Mouse (Mus musculus) forebrain, embryonic 11.5 days (tissue): ENCODE measurements around the gene Hif1an. TPM values are rescaled to one million over a fixed set of nuclear protein-coding genes. Genes with fewer than 3 reads are reported as not detected.
A peak's percentile ranks its signal among the peaks of the same experiment; 100 is the strongest.

ENCODE experiments used
- ATAC-seq: fragments of 200-750 bp; cut with Nextera tagmentation; replicated peaks from 2 replicates; pipeline ENCODE4 v1.8.0; 2017; ENCODE audit warnings: moderate TSS enrichment; ENCODE audit not compliant: low FRiP score
- DNase-seq: peaks from one replicate; pipeline ENCODE4 v3.0.0-alpha.2; 2017; ENCODE audit warnings: low spot score
- H3K27ac ChIP-seq: fragments of 300-500 bp; sonication (generic); 2 replicates; pipeline ENCODE4 v1.5.1; 2014; ENCODE audit warnings: low read depth, low read length
- H3K27me3 ChIP-seq: fragments of 300-500 bp; sonication (generic); 2 replicates; pipeline ENCODE4 v1.6.1; 2014; ENCODE audit warnings: mild to moderate bottlenecking, low read length, mixed read lengths; ENCODE audit not compliant: control insufficient read depth, insufficient read depth
- H3K36me3 ChIP-seq: fragments of 300-500 bp; sonication (generic); 2 replicates; pipeline ENCODE4 v1.6.1; 2014; ENCODE audit warnings: mild to moderate bottlenecking, low read length, moderate library complexity, mixed read lengths; ENCODE audit not compliant: control insufficient read depth, insufficient read depth
- H3K4me1 ChIP-seq: fragments of 300-500 bp; sonication (generic); replicated peaks from 2 replicates; pipeline ENCODE4 v1.6.1; 2014; ENCODE audit warnings: low read length, mixed read lengths; ENCODE audit not compliant: control insufficient read depth, insufficient read depth
- H3K4me2 ChIP-seq: fragments of 300-500 bp; sonication (generic); 2 replicates; pipeline ENCODE4 v1.6.1; 2014; ENCODE audit warnings: low read depth, mild to moderate bottlenecking, low read length, moderate library complexity, mixed read lengths; ENCODE audit not compliant: severe bottlenecking
- H3K4me3 ChIP-seq: fragments of 300-500 bp; sonication (generic); 2 replicates; pipeline ENCODE4 v1.5.1; 2014; ENCODE audit warnings: low read depth, low read length
- H3K9ac ChIP-seq: fragments of 300-500 bp; sonication (generic); 2 replicates; pipeline ENCODE4 v1.6.1; 2014; ENCODE audit warnings: low read length
- H3K9me3 ChIP-seq: fragments of 300-500 bp; sonication (generic); 2 replicates; pipeline ENCODE4 v1.6.1; 2016; ENCODE audit warnings: low read length, mixed read lengths; ENCODE audit not compliant: control insufficient read depth
- WGBS: fragments of 180-500 bp; shearing (Covaris S2); extraction: QIAGEN DNeasy Blood & Tissue Kit; methylation state at CpG from one replicate; pipeline ENCODE4 v1.1.7; 2014; 5-methylcytosine and 5-hydroxymethylcytosine counted together
- polyA plus RNA-seq: library from polyadenylated mRNA; unstranded; fragments of >200 nt; fragmentation: Nextera tagmentation; extraction: Ambion mirVana; gene quantifications from 2 replicates; pipeline ENCODE4 v1.2.1, GENCODE M21; 2014

The Hif1an gene
- polyA plus RNA-seq, 1 experiment from 2014 or later, result 33.0 TPM

GRCm38 (mm10) chr19:44525551-44526205 is 37.0 kb upstream of the Hif1an start:
- H3K9ac ChIP-seq, result no peak overlapping the region

GRCm38 (mm10) chr19:44530018-44530417 is 32.6 kb upstream of the Hif1an start:
- 89% methylated on average over 6 of the region's 6 CpGs for WGBS
- H3K4me3 ChIP-seq, result no peak overlapping the region
- H3K9ac ChIP-seq, result no peak overlapping the region
- ATAC-seq, result no peak
- no peaks in the 10 kb centered on the region for H3K9me3 ChIP-seq
- H3K36me3 ChIP-seq, result no peaks in the 10 kb centered on the region
- H3K27me3 ChIP-seq, result peaks cover 13% of the 10 kb centered on the region
- H3K4me1 ChIP-seq, result no peaks in the 10 kb centered on the region
- DNase-seq, result no peak
- no peak overlapping the region for H3K4me2 ChIP-seq
- H3K27ac ChIP-seq, result no peak overlapping the region

More at GRCm38 (mm10) chr19:44525551-44526205, 37.0 kb upstream of the Hif1an start:
- Histone ChIP-seq H3K4me2 (no peak overlapping the region), H3K36me3 (no peaks in the 10 kb centered on the region), H3K27me3 (peaks cover 27% of the 10 kb centered on the region), H3K27ac (no peak overlapping the region), H3K4me3 (no peak overlapping the region), H3K4me1 (no peaks in the 10 kb centered on the region), H3K9me3 (no peaks in the 10 kb centered on the region)
- ATAC-seq (no peak), DNase-seq (no peak)
- 89% methylated on average over 9 of the region's 9 CpGs for WGBS

DNA sequence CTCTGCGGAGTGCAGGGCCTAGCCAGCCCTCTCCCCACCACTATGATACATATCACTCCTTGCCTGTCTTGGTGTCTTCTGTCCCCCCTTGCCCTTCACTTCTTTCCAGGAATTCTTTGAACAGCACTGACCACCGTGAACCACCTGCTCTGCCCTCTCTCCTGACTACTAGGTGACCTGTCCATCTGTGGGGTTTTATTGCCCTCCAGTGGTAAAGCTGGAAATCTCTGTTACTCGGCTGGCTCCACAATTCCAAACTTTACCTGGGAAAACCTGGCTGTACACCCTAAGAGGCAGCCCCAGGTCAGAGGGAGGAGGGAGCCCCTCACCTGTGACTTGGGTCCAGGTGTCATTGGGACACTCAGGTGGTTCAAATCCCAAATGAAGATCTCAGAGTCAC is 27.3 kb upstream of the Hif1an start:
- DNase-seq (no peak), ATAC-seq (no peak)
- H3K27me3 ChIP-seq, result peaks cover 9% of the 10 kb centered on the region; the same call in 1 of the 2 replicates
- H3K9ac ChIP-seq, result no peak overlapping the region
- no peak overlapping the region for H3K4me2 ChIP-seq
- 38% methylated on average over 3 of the region's 3 CpGs for WGBS
- no peak overlapping the region for H3K27ac ChIP-seq
- no peaks in the 10 kb centered on the region for H3K36me3 ChIP-seq
- H3K4me1 ChIP-seq, result no peaks in the 10 kb centered on the region
- H3K9me3 ChIP-seq, result no peaks in the 10 kb centered on the region
- H3K4me3 ChIP-seq, result no peak overlapping the region

- WGBS, result 88% methylated on average over 8 of the region's 8 CpGs
- ATAC-seq, result no peak
These were observed 25.2 kb upstream of the Hif1an start for GRCm38 (mm10) chr19:44537416-44537815.

DNA sequence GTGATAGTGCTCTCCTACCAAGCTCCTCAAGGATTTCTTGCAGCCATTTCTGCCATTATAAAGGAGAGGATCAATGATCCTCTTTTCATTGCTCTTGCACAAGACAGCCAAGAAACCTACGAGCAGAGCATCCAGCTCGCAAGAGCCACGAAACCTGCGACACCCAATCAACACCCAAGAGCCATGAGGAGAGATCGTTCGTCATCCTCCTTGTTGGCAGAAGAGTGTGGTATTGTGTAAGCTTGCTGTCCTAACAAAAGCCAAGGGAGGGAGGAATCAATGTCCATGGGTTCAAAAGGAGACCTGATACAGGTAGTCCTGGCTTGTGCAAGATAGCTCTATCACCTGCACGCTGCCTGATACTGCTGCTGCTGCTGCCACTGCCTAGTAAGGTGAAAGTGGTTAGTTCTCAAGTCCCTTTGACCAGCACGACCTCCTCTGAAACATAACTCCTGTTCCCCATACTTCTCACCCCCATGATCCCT is 19.9 kb upstream of the Hif1an start:
- H3K27me3 ChIP-seq, result peaks cover 14% of the 10 kb centered on the region

More at GRCm38 (mm10) chr19:44537416-44537815, 25.2 kb upstream of the Hif1an start:
- Histone ChIP-seq H3K9ac (no peak overlapping the region), H3K36me3 (no peaks in the 10 kb centered on the region), H3K27me3 (peaks cover 2% of the 10 kb centered on the region; the same call in 1 of the 2 replicates), H3K27ac (no peak overlapping the region), H3K4me1 (no peaks in the 10 kb centered on the region), H3K4me2 (no peak overlapping the region), H3K9me3 (no peaks in the 10 kb centered on the region; the same call in 1 of the 2 replicates), H3K4me3 (no peak overlapping the region)
- peak; percentile 37 for DNase-seq

DNA sequence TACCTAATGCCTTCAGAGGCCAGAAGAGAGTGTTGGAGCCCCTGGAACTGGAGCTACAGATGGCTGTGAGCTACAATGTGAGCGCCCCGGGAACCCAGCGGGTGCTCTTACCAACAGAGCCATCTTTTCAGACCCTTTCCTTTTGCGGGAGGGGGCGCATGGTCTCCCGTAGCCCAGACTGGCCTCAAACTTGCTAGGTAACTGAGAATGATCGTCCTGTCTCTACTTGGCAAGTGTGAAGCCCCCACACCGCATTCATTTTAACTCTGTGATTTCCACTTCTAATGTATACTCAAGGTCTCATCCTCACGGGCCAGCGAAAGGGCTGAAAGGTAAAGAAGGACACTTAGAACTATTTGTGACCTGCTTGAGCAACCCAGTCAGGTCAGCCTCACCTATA is 18.3 kb upstream of the Hif1an start:
- H3K27ac ChIP-seq, result no peak overlapping the region
- peaks cover 14% of the 10 kb centered on the region for H3K27me3 ChIP-seq
- peak; percentile 51 for DNase-seq
- 56% methylated on average over 10 of the region's 10 CpGs for WGBS
- H3K9ac ChIP-seq, result no peak overlapping the region
- no peak for ATAC-seq
- no peak overlapping the region for H3K4me2 ChIP-seq
- no peaks in the 10 kb centered on the region for H3K36me3 ChIP-seq
- peaks cover 6% of the 10 kb centered on the region; the same call in 1 of the 2 replicates for H3K4me1 ChIP-seq
- no peaks in the 10 kb centered on the region; the same call in 1 of the 2 replicates for H3K9me3 ChIP-seq
- no peak overlapping the region for H3K4me3 ChIP-seq

More for the DNA sequence above, 19.9 kb upstream of the Hif1an start:
- 94% methylated on average over 8 of the region's 8 CpGs for WGBS
- ATAC-seq (no peak), DNase-seq (peak; percentile 45)
- H3K36me3 ChIP-seq, result no peaks in the 10 kb centered on the region
- no peak overlapping the region for H3K27ac ChIP-seq
- H3K4me2 ChIP-seq, result no peak overlapping the region
- no peak overlapping the region for H3K4me3 ChIP-seq
- H3K4me1 ChIP-seq, result peaks cover 6% of the 10 kb centered on the region; the same call in 1 of the 2 replicates
- no peak overlapping the region for H3K9ac ChIP-seq
- no peaks in the 10 kb centered on the region; the same call in 1 of the 2 replicates for H3K9me3 ChIP-seq

GRCm38 (mm10) chr19:44544775-44545174 is 17.9 kb upstream of the Hif1an start:
- Histone ChIP-seq H3K9me3 (no peaks in the 10 kb centered on the region; the same call in 1 of the 2 replicates), H3K36me3 (peaks cover 2% of the 10 kb centered on the region), H3K9ac (no peak overlapping the region), H3K27me3 (peaks cover 14% of the 10 kb centered on the region), H3K4me2 (peak overlapping the region; percentile 74; the same call in 1 of the 2 replicates), H3K4me1 (peaks cover 6% of the 10 kb centered on the region; the same call in 1 of the 2 replicates), H3K27ac (no peak overlapping the region), H3K4me3 (no peak overlapping the region; the same call in 1 of the 2 replicates)
- 3% methylated on average over 13 of the region's 13 CpGs for WGBS
- peak; percentile 89 for DNase-seq
- ATAC-seq, result no peak

DNA sequence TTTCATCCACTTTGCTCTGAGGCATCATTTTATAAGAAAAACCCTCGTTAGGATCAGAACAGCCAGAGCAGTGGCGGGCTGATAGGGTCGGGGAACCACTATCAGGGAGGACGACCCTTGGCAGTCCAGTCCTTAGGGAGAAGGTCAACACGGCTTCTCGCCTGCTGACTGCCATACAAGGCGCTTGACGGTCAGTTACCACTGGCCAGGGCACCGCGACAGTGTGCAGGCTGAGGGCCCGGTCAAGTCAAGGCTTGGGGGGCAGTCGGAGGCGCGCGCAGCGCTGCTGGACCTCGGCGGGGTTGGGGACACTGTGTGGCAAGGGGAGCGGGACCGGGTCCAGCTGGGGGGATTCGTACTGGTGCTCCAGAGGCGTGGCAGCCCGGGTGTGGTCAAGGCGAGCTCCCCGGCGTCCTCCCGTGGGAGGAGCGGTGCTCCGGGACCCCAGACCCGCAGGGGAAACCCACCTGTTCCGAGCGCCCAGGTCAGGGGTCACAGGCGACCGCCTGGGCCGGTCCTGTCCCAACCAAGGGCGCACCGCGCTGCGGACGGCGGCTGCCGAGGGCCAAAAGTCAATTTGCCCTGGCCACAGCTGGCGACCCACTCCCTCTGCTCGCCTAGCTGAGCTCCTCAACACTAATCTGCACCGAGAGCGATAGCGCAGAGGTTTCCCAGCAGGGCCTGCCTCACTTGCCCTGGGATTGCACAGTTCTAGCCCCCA is 17.2 kb upstream of the Hif1an start, which contains the start of gene Sec31b:
Sec31b (minus strand) TSS at position 544 of the 721 bp plus-strand sequence.
- Histone ChIP-seq H3K27ac (no peak within 1 kb of the TSS), H3K4me2 (peak within 1 kb of the TSS; percentile 74), H3K27me3 (peaks cover 14% of the 10 kb centered on the region), H3K9ac (peak within 1 kb of the TSS; percentile 51), H3K4me1 (peaks cover 6% of the 10 kb centered on the region; the same call in 1 of the 2 replicates), H3K36me3 (peaks cover 8% of the 10 kb centered on the region), H3K9me3 (no peaks in the 10 kb centered on the region; the same call in 1 of the 2 replicates), H3K4me3 (peak within 1 kb of the TSS; percentile 40)
- under 1% methylated on average over 44 of the region's 47 CpGs for WGBS
- DNase-seq, result peak; percentile 69
- ATAC-seq, result 0 out of 2 replicates have a peak, but pooled peaks have one; percentile 27
